In the genomic region with DNA sequence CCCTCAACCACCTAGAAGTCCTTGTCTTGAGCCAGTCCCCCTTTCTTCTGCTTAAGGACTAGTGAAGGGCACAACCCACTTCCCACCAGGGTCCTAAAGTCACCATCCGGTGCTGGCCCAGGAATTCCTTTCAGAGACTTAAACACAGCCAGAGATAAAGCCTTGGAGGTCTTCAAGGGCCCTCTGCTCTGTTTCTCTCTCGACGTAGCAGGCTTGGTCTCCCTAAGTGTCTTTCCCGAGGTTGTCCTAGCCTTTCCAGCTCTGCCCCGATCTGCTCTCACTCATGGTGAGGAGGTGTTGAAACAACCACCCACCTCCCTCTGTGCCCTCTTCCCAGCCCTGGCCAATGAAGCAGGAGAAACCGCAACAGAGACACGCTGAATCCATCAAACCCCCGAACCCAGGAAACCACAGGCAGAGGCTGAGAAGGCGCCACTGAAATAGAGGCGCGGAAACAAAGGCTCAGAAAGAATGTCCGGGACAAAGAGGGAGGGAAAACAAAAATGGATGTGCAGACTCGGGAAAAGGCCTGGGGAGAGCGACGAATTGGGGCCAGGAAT, we compare ENCODE assay signal across 8 mouse cellular contexts. TPM values are rescaled to one million over a fixed set of nuclear protein-coding genes. Genes with fewer than 3 reads are reported as not detected.
DNase-seq lines count a peak whose midpoint lies in the region; ATAC-seq and TF ChIP-seq lines count a peak whose summit lies in the region.

No protein-coding gene starts in this region.

- H3K4me2 ChIP-seq in embryonic facial prominence, embryonic 13.5 days = peak overlapping the region; percentile 72
- peak overlapping the region; percentile 77 for H3K4me2 ChIP-seq in hindbrain, embryonic 14.5 days (replicated peaks)
- peak overlapping the region; percentile 75 for H3K4me2 ChIP-seq in midbrain, embryonic 14.5 days (ENCODE audit: low read length)

- H3K4me3 ChIP-seq in layer of hippocampus, adult 2 months = peak overlapping the region; percentile 48
- H3K4me3 ChIP-seq in embryonic facial prominence, embryonic 13.5 days = peak overlapping the region; percentile 44
- H3K4me3 ChIP-seq in hindbrain, embryonic 14.5 days (replicated peaks; ENCODE audit: low read length) = peak overlapping the region; percentile 35
- H3K4me3 ChIP-seq in midbrain, embryonic 14.5 days (replicated peaks; ENCODE audit: low read depth, low read length) = peak overlapping the region; percentile 38

- DNase-seq in layer of hippocampus, adult 2 months (ENCODE audit: low spot score in 2 of 2) = no peak
- no peak for DNase-seq in layer of hippocampus, adult 9-10 months (ENCODE audit: low spot score)
- no peak for DNase-seq in hindbrain, embryonic 14.5 days (ENCODE audit: low spot score)
- DNase-seq in midbrain, embryonic 14.5 days = peak; percentile 65
- DNase-seq in cerebellum, adult 11-12 months = no peak
- no peak for DNase-seq in gastrocnemius, postnatal 4 days (ENCODE audit: low spot score in 2 of 2)
- DNase-seq in spleen, postnatal 36 days (ENCODE audit: low spot score in 2 of 2) = no peak

- peaks cover 63% of the 10 kb centered on the region for H3K4me1 ChIP-seq in embryonic facial prominence, embryonic 13.5 days
- peaks cover 39% of the 10 kb centered on the region for H3K4me1 ChIP-seq in hindbrain, embryonic 14.5 days (replicated peaks; ENCODE audit: control insufficient read depth, insufficient read depth, low read length)
- H3K4me1 ChIP-seq in midbrain, embryonic 14.5 days (ENCODE audit: control insufficient read depth, insufficient read depth, low read length) = peaks cover 27% of the 10 kb centered on the region

- H3K9ac ChIP-seq in embryonic facial prominence, embryonic 13.5 days = peak overlapping the region; percentile 78
- peak overlapping the region; percentile 68 for H3K9ac ChIP-seq in hindbrain, embryonic 14.5 days
- H3K9ac ChIP-seq in midbrain, embryonic 14.5 days (replicated peaks; ENCODE audit: low read length) = peak overlapping the region; percentile 70

- no peaks in the 10 kb centered on the region for H3K27me3 ChIP-seq in embryonic facial prominence, embryonic 13.5 days
- H3K27me3 ChIP-seq in hindbrain, embryonic 14.5 days (ENCODE audit: control insufficient read depth, insufficient read depth, low read length) = no peaks in the 10 kb centered on the region
- H3K27me3 ChIP-seq in midbrain, embryonic 14.5 days (ENCODE audit: control insufficient read depth, insufficient read depth, low read length) = no peaks in the 10 kb centered on the region

- ATAC-seq in embryonic facial prominence, embryonic 13.5 days (ENCODE audit: insufficient number of reproducible peaks, insufficient read depth, low FRiP score, low TSS enrichment, low read depth) = no peak
- ATAC-seq in hindbrain, embryonic 14.5 days (ENCODE audit: low FRiP score) = peak; percentile 32; the same call in 1 of the 2 replicates
- no peak; the same call in 1 of the 2 replicates for ATAC-seq in midbrain, embryonic 14.5 days (ENCODE audit: low FRiP score, low TSS enrichment)

- H3K27ac ChIP-seq in layer of hippocampus, adult 2 months = peak overlapping the region; percentile 92
- peak overlapping the region; percentile 100 for H3K27ac ChIP-seq in embryonic facial prominence, embryonic 13.5 days
- H3K27ac ChIP-seq in hindbrain, embryonic 14.5 days = peak overlapping the region; percentile 94
- H3K27ac ChIP-seq in midbrain, embryonic 14.5 days (replicated peaks; ENCODE audit: low read depth, low read length) = peak overlapping the region; percentile 93

- no peaks in the 10 kb centered on the region for H3K9me3 ChIP-seq in embryonic facial prominence, embryonic 13.5 days
- no peaks in the 10 kb centered on the region for H3K9me3 ChIP-seq in hindbrain, embryonic 14.5 days (ENCODE audit: control insufficient read depth, low read length)
- H3K9me3 ChIP-seq in midbrain, embryonic 14.5 days (ENCODE audit: control insufficient read depth, low read length) = no peaks in the 10 kb centered on the region

- no peaks in the 10 kb centered on the region for H3K36me3 ChIP-seq in embryonic facial prominence, embryonic 13.5 days
- no peaks in the 10 kb centered on the region for H3K36me3 ChIP-seq in hindbrain, embryonic 14.5 days (replicated peaks; ENCODE audit: control insufficient read depth, insufficient read depth)
- no peaks in the 10 kb centered on the region for H3K36me3 ChIP-seq in midbrain, embryonic 14.5 days (ENCODE audit: control insufficient read depth, insufficient read depth, low read length)

- WGBS in embryonic facial prominence, embryonic 13.5 days = under 1% methylated on average over 15 of the region's 15 CpGs
- under 1% methylated on average over 15 of the region's 15 CpGs for WGBS in hindbrain, embryonic 14.5 days
- under 1% methylated on average over 15 of the region's 15 CpGs for WGBS in midbrain, embryonic 14.5 days

- TF ChIP-seq CTCF in layer of hippocampus, adult 2 months (conservative IDR thresholded peaks at IDR 0.05) = no peak

RNA-seq across cellular contexts. Expression of a gene that starts 8.8 kb away (rescaled TPM):
- 10 to 100 TPM; 45.1 to 47.4 TPM for total RNA-seq in layer of hippocampus, adult 2 months (2021)
- polyA plus RNA-seq in embryonic facial prominence, embryonic 13.5 days (2015; fragmentation: Nextera tagmentation; extraction: Ambion mirVana) = 540 and 613 TPM in 2 replicates
- polyA plus RNA-seq in hindbrain, embryonic 14.5 days (2014; fragmentation: Nextera tagmentation; extraction: Ambion mirVana) = 194 and 206 TPM in 2 replicates
- 108 and 140 TPM in 2 replicates for polyA plus RNA-seq in midbrain, embryonic 14.5 days (2014; fragmentation: Nextera tagmentation; extraction: Ambion mirVana)
- 10 to 100 TPM; 51.3 to 59.3 TPM for total RNA-seq in gastrocnemius, postnatal 4 days (2021)

RNA-seq across cellular contexts. Expression of a gene that starts 37.7 kb away (rescaled TPM):
- 1 to 10 TPM in 1 of 2 experiments, under 1 TPM in 1; 0.74 to 1.5 TPM for total RNA-seq in layer of hippocampus, adult 2 months (2021)
- 6.4 and 7.1 TPM in 2 replicates for polyA plus RNA-seq in embryonic facial prominence, embryonic 13.5 days (2015; fragmentation: Nextera tagmentation; extraction: Ambion mirVana)
- polyA plus RNA-seq in hindbrain, embryonic 14.5 days (2014; fragmentation: Nextera tagmentation; extraction: Ambion mirVana) = 1.2 and 1.3 TPM in 2 replicates
- 1.2 and 1.7 TPM in 2 replicates for polyA plus RNA-seq in midbrain, embryonic 14.5 days (2014; fragmentation: Nextera tagmentation; extraction: Ambion mirVana)
- 10 to 100 TPM; 18.4 to 19.4 TPM for total RNA-seq in gastrocnemius, postnatal 4 days (2021)
